Mouse (Mus musculus) megakaryocyte, embryonic 14.5 days (primary cell): ENCODE results near the gene Cyp2d11. TPM values are rescaled to one million over a fixed set of nuclear protein-coding genes. Genes with fewer than 3 reads are reported as not detected.
"Not testable (repeated sequence)": the region's sequence is repeated elsewhere in the genome, so short reads cannot be mapped to it uniquely, and the experiment has no call there.

ENCODE experiments used
- H3K27me3 ChIP-seq: replicated peaks from 2 replicates; pipeline ENCODE3; 2012; ENCODE audit warnings: inconsistent platforms
- H3K36me3 ChIP-seq: replicated peaks from 2 replicates; pipeline ENCODE3; 2012; ENCODE audit warnings: low read length, inconsistent platforms, mixed read lengths
- H3K4me1 ChIP-seq: 2 replicates; pipeline ENCODE4 v1.6.1; 2012; ENCODE audit warnings: inconsistent platforms
- H3K4me3 ChIP-seq: replicated peaks from 2 replicates; pipeline ENCODE3; 2012; ENCODE audit warnings: moderate library complexity, mild to moderate bottlenecking, inconsistent platforms
- H3K9me3 ChIP-seq: 2 replicates; pipeline ENCODE4 v1.6.1; 2012; ENCODE audit warnings: inconsistent platforms
- FLI1 ChIP-seq: IDR thresholded peaks from 2 replicates; pipeline ENCODE4 v1.6.1; 2012; ENCODE audit warnings: low read length, inconsistent platforms, mixed read lengths
- GATA1 ChIP-seq: IDR thresholded peaks from 3 replicates; pipeline ENCODE4 v1.6.1; 2012; ENCODE audit warnings: mixed read lengths, low read length, inconsistent platforms, borderline replicate concordance
- polyA plus RNA-seq: library from polyadenylated mRNA; stranded (reverse); fragments of >175 nt; gene quantifications from 2 replicates; pipeline ENCODE4 v1.2.3, GENCODE M21; 2012; ENCODE audit warnings: low replicate concordance; ENCODE audit not compliant: insufficient read depth

The Cyp2d11 gene
- polyA plus RNA-seq, 1 experiment, result not detected

DNA sequence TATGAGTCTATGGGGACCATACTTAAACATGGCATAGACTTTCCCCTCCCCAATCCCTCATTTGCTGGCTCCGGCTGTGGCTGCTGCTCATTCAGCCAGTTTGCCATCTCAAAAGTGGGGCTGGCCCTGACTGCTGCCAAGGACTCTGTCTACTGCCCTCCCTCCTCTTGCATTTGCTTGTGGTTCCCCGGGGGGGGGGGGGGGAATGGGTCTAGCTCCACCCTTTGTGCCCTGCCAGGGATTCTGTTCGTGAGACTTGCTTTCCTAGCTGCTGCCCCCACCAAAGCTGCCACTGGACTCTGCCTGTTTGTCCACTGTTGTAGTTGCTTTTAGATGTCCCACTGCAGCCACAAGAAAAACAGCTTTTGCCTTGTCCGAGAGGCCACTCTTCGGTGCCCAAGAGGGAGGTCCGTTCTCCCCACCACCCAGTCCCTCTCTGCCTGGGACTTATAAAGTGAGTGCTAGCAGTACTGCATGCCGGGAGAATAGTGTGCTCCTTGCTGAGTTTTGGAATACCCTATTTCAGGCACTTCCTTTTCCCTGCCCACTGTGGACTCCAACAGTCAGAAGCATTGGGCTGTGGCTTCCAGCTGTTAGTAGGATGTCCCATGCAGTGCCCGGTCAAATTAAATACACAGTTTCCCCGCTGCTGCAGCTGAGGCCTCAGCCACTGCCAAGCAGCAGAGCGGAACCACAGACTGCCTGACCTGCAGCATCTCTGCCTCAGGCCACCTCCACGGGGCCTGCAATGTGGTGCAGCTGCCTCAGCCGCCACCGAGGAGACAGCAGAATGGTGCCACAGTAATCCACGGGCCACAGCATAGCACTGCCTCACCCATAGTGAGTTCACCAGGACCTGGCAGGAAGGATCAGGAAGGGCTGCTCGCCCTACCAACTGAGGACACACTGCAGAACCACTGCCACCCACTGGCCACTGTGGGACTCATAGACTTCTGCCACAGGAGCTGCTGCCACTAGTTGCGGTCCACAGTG is 23.3 kb upstream of the Cyp2d11 start:
- peak overlapping the region; percentile 75 for H3K4me3 ChIP-seq
- peaks cover 15% of the 10 kb centered on the region for H3K27me3 ChIP-seq
- no peaks in the 10 kb centered on the region for H3K9me3 ChIP-seq
- peaks cover 8% of the 10 kb centered on the region for H3K4me1 ChIP-seq
- H3K36me3 ChIP-seq, result no peaks in the 10 kb centered on the region
- TF ChIP-seq GATA1 (no peak), FLI1 (no peak)

DNA sequence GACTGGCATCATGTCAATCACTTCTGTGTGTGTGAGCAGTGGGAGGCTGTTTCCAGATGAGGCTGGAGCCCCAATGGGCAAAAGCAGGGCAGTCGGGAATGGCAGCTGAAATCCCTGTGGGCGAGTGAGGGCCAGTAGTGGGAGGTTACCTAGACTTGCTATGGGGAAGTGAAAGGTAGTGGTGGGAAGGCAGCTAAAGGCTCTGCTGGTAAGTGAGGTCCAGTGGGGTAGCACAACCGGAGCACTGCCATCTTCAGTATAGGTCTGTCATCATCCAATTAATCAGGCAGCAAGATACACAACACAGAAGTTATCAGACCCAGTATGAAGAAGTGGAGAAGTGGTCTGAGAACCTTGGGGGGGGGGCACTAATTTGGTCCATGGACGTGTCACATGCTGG is 13.7 kb upstream of the Cyp2d11 start:
- Histone ChIP-seq H3K4me1 (no peaks in the 10 kb centered on the region), H3K27me3 (peaks cover 11% of the 10 kb centered on the region), H3K9me3 (no peaks in the 10 kb centered on the region), H3K36me3 (no peaks in the 10 kb centered on the region), H3K4me3 (no peak overlapping the region)
- TF ChIP-seq GATA1 (no peak), FLI1 (no peak)

DNA sequence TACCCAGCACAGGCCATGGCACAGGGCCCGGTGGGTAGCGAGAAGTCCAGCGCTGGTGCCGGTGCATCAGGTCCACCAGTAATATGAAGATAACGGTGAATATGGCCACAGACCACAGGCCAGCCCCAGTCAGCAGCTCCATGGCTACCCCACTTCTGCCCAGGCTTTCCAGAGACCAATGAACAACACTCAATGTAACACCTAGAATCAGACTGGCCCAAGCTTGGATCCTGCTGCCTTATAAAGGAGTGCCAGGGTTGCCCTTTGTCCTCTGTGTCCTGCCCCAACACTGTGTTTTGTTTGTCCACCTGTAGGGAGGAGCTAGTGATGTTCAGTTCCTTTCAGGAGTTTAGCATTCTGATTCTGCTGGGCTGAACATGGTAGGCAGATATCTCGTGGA is 13.2 kb upstream of the Cyp2d11 start, which contains the start of gene Cyp2d10:
Gene Cyp2d10, minus strand, starts transcription at position 215 of the 400 bp plus-strand sequence.
- no peaks in the 10 kb centered on the region for H3K4me1 ChIP-seq
- H3K36me3 ChIP-seq, result no peaks in the 10 kb centered on the region
- TF ChIP-seq GATA1 (no peak), FLI1 (no peak)
- no peaks in the 10 kb centered on the region for H3K9me3 ChIP-seq
- H3K4me3 ChIP-seq, result no peak within 1 kb of the TSS
- H3K27me3 ChIP-seq, result peaks cover 11% of the 10 kb centered on the region

DNA sequence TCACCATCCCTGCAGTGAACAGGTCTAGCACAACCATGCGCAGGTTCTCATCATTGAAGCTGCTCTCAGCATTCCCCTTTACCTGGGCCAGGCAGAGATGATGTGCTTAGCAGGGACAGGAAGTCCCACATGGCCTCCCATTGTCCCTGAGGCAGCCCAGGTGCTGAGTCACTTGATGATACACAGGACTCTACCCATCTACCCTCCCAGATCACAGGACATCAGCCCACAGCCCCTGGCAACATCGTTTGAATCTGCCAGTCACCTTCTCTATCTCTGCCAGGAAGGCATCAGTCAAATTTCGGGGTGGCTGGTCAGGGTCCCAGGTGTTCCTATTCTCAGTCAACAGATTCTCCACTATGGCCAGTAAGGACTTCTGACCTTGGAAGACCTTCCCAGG is 10.3 kb upstream of the Cyp2d11 start:
- no peaks in the 10 kb centered on the region for H3K36me3 ChIP-seq
- H3K4me3 ChIP-seq, result no peak overlapping the region
- TF ChIP-seq FLI1 (no peak), GATA1 (no peak)
- no peaks in the 10 kb centered on the region for H3K9me3 ChIP-seq
- H3K4me1 ChIP-seq, result no peaks in the 10 kb centered on the region
- peaks cover 11% of the 10 kb centered on the region for H3K27me3 ChIP-seq

DNA sequence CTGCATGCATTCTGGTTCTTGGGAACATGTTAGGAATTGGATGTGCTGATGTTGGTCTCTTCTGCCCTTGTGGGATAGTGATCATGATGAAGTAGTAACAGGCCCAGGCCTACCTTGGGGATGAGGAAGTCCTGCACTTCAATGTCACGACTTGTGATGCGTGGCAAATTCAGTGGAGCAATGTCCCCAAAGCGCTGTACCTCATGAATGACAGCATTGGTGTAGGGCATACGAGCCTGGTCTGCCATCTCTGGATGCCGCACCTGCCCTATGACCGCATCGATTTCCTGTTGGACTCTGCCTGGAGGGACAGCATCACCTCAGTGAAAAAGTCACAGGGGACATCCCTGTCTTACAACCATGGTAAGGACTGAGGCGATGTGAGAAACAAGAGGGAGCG is 9.8 kb upstream of the Cyp2d11 start:
- no peaks in the 10 kb centered on the region for H3K36me3 ChIP-seq
- no peak for TF ChIP-seq FLI1
- TF ChIP-seq GATA1, result no peak
- H3K4me3 ChIP-seq, result no peak overlapping the region
- peaks cover 11% of the 10 kb centered on the region for H3K27me3 ChIP-seq
- H3K4me1 ChIP-seq, result no peaks in the 10 kb centered on the region
- H3K9me3 ChIP-seq, result no peaks in the 10 kb centered on the region

DNA sequence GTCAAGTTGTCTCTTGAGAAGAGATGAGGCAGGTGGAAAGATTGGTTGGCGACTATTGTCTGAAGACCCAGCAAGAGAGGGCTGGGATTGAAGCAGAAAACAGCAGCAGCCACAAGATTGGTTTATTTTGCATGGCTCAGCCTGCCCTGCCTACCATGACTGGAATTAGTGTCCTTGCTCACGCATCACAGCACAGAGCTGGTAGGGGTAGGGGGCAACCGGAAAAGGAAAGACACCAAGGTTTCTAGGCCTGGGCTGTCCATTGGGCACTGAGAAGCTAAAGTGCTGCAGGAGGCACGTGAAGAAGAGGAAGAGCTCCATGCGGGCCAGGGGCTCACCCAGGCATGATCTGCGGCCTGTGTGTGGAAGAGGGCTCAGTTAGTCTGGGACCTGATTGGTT is 8.9 kb upstream of the Cyp2d11 start:
- Histone ChIP-seq H3K4me3 (no peak overlapping the region), H3K4me1 (no peaks in the 10 kb centered on the region), H3K9me3 (no peaks in the 10 kb centered on the region), H3K36me3 (no peaks in the 10 kb centered on the region), H3K27me3 (peaks cover 11% of the 10 kb centered on the region)
- TF ChIP-seq FLI1, result no peak
- TF ChIP-seq GATA1, result no peak

DNA sequence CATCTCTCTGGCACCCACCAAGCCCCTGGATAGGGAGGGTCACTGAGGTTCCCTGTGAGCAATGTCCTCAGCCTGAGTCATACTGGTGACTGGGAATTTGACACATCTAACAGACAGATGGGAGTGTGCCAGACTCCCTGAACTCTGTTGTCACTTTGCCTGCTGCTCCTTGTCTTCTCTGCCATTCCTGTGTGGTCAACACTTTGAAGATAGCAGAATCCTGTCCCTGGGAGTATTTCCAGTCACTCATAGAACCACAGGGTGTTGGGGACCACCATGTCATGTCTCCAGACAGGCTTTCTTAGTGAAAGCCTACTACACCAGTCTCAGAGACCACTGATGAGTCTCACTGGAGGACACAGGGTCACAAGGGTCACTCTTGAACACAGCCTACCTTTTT is 8.3 kb upstream of the Cyp2d11 start:
- peaks cover 6% of the 10 kb centered on the region for H3K27me3 ChIP-seq
- H3K4me3 ChIP-seq, result no peak overlapping the region
- no peaks in the 10 kb centered on the region for H3K9me3 ChIP-seq
- TF ChIP-seq GATA1 (no peak), FLI1 (no peak)
- no peaks in the 10 kb centered on the region for H3K36me3 ChIP-seq
- no peaks in the 10 kb centered on the region for H3K4me1 ChIP-seq

DNA sequence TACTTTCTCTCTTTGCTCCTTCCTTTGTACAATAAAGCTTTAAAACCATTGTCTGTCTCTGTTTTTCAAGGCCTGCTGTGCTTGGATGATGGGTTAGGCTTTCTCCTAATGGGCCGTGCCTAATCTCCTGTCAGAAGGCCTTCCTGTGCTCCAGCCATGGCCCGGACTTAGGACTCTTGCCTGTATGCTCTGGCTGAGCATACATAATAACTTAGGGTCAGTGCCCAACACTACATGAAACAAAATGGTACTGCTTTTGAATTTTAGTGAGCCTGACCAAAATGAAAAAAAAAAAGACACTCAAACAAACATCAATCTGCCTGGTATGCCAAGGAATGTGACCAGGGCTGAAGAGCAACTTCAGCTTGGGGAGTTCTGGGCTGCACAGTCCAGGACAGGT is 7.7 kb upstream of the Cyp2d11 start:
- TF ChIP-seq GATA1, result no peak
- no peak for TF ChIP-seq FLI1
- H3K4me3 ChIP-seq, result no peak overlapping the region
- H3K9me3 ChIP-seq, result no peaks in the 10 kb centered on the region
- no peaks in the 10 kb centered on the region for H3K4me1 ChIP-seq
- H3K36me3 ChIP-seq, result no peaks in the 10 kb centered on the region
- peaks cover 5% of the 10 kb centered on the region for H3K27me3 ChIP-seq

DNA sequence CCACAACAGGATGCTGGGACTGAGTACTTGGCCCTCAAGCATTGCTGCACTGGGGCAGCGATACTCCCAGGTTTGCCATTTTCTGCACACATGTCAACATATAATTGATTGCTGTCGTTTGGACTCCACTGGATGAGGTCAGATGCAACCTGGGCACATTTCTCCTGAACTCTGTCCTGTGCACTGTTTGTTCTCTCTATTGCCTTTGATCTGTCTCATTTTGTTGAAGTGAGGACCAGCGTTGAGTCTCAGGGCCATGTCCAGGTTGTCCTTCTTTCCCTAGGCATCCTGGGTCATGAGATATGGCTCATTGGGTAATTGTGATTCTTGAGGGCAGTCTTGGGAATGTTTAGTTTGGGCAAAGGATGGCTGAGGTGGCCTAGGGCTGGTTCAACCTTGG is 2.1 kb upstream of the Cyp2d11 start:
- not testable (repeated sequence) for H3K36me3 ChIP-seq, H3K4me1 ChIP-seq, H3K27me3 ChIP-seq, H3K4me3 ChIP-seq, H3K9me3 ChIP-seq

DNA sequence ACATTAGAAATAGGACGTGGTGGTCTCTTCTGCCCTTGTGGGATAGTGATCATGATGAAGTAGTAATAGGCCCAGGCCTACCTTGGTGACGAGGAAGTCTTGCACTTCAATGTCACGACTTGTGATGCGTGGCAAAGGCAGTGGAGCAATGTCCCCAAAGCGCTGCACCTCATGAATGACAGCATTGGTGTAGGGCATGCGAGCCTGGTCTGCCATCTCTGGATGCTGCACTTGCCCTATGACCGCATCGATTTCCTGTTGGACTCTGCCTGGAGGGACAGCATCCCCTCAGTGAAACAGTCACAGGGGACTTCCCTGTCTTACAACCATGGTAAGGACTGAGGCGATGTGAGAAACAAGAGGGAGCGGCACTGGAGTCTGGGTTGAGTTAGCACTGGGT is 3.9 kb downstream of the Cyp2d11 start:
- not testable (repeated sequence) for H3K36me3 ChIP-seq, H3K9me3 ChIP-seq, H3K4me1 ChIP-seq, H3K4me3 ChIP-seq
- peaks cover 15% of the 10 kb centered on the region for H3K27me3 ChIP-seq

DNA sequence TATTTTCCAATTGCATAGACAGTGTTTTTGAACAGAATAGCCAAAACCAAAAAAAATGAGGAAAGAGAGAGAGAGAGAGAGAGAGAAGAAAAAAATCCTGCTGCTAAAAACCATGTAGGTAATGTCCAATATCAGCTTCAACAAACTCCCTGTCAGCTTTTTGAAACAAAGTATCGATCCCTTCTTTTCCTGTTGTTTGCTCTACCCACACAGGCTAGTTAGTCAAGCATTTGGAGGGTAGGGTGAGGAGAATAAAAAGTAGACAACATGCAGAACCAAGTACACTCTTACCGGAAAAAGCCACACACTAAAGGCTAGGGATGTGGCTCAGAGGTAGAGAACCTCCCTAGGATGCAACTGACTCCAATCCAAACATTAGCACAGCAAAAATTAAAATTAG is 8.1 kb downstream of the Cyp2d11 start:
- H3K4me1 ChIP-seq, result peaks cover 3% of the 10 kb centered on the region; the same call in 1 of the 2 replicates
- no peak for TF ChIP-seq FLI1
- no peaks in the 10 kb centered on the region for H3K9me3 ChIP-seq
- H3K27me3 ChIP-seq, result peaks cover 26% of the 10 kb centered on the region
- H3K36me3 ChIP-seq, result no peaks in the 10 kb centered on the region
- no peak overlapping the region for H3K4me3 ChIP-seq
